Mouse (Mus musculus) brain, embryonic 14.5 days (tissue): ENCODE data around the gene Lmnb2.

Experiments used
- CTCF ChIP-seq: fragments of 200-500 bp; IDR thresholded peaks from 2 replicates; pipeline ENCODE4 v1.5.1; 2012; ENCODE audit warnings: inconsistent platforms, mild to moderate bottlenecking, moderate library complexity, borderline replicate concordance; ENCODE audit not compliant: insufficient read depth, insufficient read length; ENCODE audit errors: extremely low read depth
- POLR2A ChIP-seq: fragments of 200-500 bp; IDR thresholded peaks from 2 replicates; pipeline ENCODE4 v1.6.1; 2012; ENCODE audit warnings: mild to moderate bottlenecking, inconsistent platforms, borderline replicate concordance; ENCODE audit not compliant: poor library complexity, insufficient read depth, insufficient read length, severe bottlenecking; ENCODE audit errors: extremely low read depth

DNA sequence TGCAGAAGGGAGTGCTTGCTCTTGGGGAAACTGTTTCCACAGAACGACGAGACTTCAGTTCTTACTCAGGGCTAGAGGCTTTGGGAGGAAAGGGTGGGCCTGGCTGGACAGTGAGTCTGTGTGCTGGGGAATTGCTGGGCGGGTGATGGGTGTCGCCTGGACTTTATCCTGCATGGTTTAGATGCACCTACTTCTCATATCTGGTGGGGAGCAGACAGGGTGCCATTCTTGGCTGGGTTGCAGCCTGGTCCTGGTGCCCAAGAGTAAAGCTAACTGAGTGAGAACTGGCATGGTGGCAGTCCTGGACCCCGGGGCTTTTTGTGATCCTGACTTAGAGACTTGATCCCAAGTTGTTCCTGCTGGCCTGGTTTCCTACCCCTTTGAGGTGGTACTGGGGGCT lies 61.1 kb downstream of the Lmnb2 start:
- TF ChIP-seq POLR2A (no peak), CTCF (no peak)
